Mouse (Mus musculus): ENCODE results near the gene Akirin1.
A peak's percentile ranks its signal among the peaks of the same experiment; 100 is the strongest.

Akirin1 gene

DNA sequence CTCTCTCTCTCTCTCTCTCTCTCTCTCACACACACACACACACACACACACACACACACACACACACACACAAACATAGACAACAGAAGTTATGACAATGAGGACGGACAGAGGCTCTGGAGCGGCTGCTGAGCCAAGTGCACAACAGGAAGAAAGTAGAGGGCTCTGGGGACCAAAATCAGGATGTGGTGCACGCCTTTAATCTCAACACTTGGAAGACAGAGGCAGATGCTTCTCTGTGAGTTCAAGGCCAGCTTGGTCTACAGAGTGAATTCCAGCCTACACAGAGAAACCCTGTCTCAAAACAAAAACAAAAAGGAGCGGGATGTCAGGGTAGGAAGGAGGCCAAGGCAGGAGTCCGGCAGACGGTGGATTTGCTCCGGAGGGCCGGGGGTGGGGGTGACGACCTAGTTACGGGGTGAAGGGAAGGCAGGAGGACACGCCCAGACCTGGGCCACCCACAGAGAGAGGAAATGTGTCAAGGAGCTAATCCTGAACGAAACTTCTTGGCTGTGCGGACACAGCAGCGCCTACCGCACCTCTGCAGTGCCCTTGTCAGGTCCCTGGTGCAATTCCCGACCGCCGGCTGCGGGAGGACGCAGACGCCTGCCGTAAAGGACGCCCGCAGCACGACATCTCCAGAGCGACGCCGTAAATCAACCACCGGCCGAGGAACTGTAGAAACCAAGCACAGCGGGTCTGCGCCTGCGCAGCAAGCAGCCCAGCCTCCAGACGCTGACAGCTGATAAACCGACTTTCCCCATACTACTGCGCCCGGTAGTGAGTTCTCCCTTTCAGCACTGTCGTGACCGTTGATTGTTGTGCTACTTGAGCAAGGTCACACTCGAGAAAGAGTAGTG lies 32.3 kb downstream of the Akirin1 start, which contains the start of gene Ndufs5:
Gene Ndufs5, minus strand, starts transcription at position 629 of the 860 bp plus-strand sequence.
- peak; percentile 97 for DNase-seq

DNA sequence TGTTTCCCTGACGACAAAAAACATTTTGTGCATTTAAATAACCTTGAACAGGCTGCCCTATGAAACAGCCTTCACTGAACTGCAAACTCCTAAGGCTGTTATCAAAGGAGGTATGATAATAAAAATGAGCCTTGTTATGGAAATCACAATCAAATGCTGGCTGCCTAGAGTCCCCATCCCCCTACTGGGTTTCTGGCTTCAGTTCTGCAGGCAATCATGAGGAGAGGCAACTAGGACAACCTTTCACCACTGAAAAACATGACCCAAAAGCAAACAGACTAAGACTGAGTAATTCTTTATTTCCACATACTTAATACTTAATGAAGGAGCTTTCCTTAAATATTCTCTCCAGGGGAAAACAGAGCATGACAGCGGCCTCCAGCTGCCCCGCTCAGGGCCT lies 37.7 kb downstream of the Akirin1 start:
- DNase-seq, result no peak

GRCm38 (mm10) chr4:123707340-123707739 lies 42.8 kb downstream of the Akirin1 start:
- DNase-seq, result no peak

- no peak for DNase-seq
Observed at GRCm38 (mm10) chr4:123705340-123705739, 44.8 kb downstream of the Akirin1 start.

DNA sequence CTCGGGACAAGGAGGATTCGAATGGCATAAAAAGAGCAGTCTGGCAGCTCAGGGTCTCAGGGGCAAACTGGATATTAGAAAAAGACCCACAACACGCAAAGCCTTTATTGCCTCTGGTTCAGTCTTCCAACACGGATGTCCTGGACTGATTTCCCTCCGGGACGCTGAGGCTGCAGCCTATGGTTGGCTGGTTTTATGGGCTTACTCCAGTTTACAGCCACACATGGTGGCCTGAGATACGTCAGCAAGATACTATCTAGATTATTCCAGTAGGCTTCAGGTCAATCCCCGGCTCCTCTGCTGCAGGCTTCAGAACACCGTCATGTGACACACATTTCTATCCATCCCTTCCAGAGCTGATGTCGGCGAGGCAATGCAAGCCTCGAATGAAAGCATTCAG lies 56.8 kb downstream of the Akirin1 start:
- DNase-seq, result no peak

GRCm38 (mm10) chr4:123692071-123692470 lies 58.1 kb downstream of the Akirin1 start:
- DNase-seq, result no peak

DNA sequence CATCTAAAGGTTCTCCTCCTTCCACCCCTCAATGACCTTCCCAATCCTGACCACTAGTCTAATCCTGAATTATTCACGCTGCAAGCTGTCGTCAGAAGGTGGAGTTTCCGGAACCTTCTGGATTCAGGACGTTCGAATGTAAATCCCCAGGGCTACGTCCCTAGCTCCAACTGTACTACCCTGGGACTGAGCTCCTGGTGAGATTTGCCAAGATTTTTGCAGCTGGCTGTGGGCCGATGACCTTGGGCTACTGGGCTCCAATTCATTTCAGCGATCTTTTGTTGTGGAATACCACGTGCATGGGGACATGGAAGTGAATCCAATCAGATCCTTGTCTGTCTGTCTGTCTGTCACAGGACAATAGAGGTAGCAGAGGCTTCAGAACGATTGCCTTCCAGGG lies 59.8 kb downstream of the Akirin1 start:
- no peak for DNase-seq

DNA sequence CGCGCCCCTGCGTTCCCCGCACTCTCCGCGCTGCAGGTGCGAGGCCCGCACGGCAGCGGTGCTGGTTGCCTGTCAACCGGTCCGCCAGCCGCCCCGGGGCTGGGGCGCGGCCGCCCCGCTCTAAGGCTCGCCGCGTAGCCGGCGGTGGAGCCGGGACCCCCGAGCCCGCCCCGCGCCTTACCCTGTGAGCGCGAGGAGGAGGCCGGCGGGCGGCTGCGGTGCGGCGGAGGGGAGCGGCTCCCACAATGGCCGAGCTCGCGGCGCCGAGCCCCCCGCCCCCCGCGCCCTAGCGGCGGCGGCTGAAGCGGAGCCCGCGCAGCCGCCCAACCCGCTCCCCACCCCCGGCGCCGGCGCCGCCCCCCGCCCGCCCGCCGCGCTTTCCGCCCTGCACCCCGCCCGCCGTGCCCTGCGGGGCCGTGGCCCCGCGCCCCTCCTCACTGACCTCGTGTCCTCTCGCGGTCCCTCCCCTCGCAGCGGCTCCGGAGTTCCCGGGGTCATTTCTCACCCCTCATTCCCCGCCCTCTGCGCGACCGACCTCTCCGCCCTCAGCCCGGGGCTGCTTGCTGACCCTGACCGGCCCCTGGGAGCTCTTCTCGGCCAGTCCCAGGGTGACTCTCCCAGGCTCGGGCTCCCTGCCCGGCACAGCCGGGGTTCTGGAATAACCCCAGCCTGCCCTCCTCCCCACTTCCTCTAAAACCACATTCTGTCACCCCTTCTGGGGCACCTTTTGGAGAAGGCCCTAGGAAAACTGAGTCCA lies 62.9 kb downstream of the Akirin1 start:
- peak; percentile 64 for DNase-seq

DNA sequence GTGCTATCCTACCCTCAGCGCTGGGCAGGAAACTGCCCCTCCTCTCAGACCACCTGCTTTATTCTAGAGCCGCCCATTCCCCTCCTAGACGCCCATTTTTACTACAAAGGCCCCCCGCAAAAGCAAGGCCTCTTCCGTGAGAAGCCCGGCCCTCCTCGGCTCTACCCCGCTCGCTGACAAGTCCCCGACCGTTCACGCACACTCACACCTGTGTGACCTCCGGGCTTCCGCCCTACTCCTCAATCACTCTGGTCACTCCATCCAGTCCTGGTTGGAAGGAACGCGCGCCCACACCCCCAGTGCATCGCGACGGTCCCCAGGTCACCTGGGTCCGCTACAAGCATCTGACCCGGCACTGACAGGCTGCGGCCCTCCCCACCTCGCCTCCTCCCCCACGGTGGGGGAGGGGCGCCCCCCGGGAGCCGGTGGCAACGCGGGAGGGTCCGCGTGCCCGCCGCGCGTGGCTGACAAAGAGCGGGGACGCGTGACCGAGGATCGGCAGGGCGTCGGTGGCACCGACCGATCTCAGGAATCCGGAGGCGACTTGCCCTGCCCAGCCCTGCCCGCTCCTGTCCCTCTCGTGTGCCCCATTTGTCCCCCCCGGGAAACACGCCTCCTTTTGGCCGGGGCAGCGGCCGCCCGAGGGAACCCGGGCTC lies 63.6 kb downstream of the Akirin1 start:
- DNase-seq, result no peak

GRCm38 (mm10) chr4:123685506-123686242 lies 64.5 kb downstream of the Akirin1 start:
- no peak for DNase-seq

- DNase-seq, result no peak
Observed at GRCm38 (mm10) chr4:123685046-123685445, 65.1 kb downstream of the Akirin1 start.
